Mouse (Mus musculus) urinary bladder, postnatal 10 days (tissue): ENCODE measurements around the gene Ifitm1.
"Not testable (repeated sequence)": the region's sequence is repeated elsewhere in the genome, so short reads cannot be mapped to it uniquely, and the experiment has no call there.

Experiments used
- DNase-seq: peaks from one replicate; pipeline ENCODE4 v3.0.0; 2022; ENCODE audit warnings: low spot score

The Ifitm1 gene

GRCm38 (mm10) chr7:140951051-140951450, 16.0 kb upstream of the Ifitm1 start:
- no peak for DNase-seq

- DNase-seq: no peak
Measured at GRCm38 (mm10) chr7:140951765-140952164, 15.3 kb upstream of the Ifitm1 start.

- no peak for DNase-seq
Measured at GRCm38 (mm10) chr7:140952441-140952840, 14.6 kb upstream of the Ifitm1 start.

- no peak for DNase-seq
Measured at GRCm38 (mm10) chr7:140953133-140953532, 13.9 kb upstream of the Ifitm1 start.

- DNase-seq: no peak
Measured at GRCm38 (mm10) chr7:140953800-140954732, 13.0 kb upstream of the Ifitm1 start.

GRCm38 (mm10) chr7:140954733-140955071, 12.3 kb upstream of the Ifitm1 start:
- no peak for DNase-seq

GRCm38 (mm10) chr7:140955342-140955741, 11.7 kb upstream of the Ifitm1 start:
- no peak for DNase-seq

GRCm38 (mm10) chr7:140955758-140956555, 11.1 kb upstream of the Ifitm1 start, which contains the start of the genes Gm45717 and Ifitm2:
Gene Gm45717 (minus strand): TSS chr7:140955937.
Gene Ifitm2 (minus strand): TSS chr7:140955987.
- DNase-seq: no peak

GRCm38 (mm10) chr7:140956556-140956869, 10.5 kb upstream of the Ifitm1 start:
- DNase-seq: no peak

GRCm38 (mm10) chr7:140959181-140959901, 7.7 kb upstream of the Ifitm1 start:
- no peak for DNase-seq

- DNase-seq: no peak
Measured at GRCm38 (mm10) chr7:140960026-140960425, 7.0 kb upstream of the Ifitm1 start.

- DNase-seq: no peak
Measured at GRCm38 (mm10) chr7:140961416-140961815, 5.6 kb upstream of the Ifitm1 start.

GRCm38 (mm10) chr7:140962733-140963132, 4.3 kb upstream of the Ifitm1 start:
- DNase-seq: no peak

- DNase-seq: no peak
Measured at GRCm38 (mm10) chr7:140967862-140968591, 1.0 kb downstream of the Ifitm1 start.

GRCm38 (mm10) chr7:140968710-140969109, 1.7 kb downstream of the Ifitm1 start:
- DNase-seq: not testable (repeated sequence)

GRCm38 (mm10) chr7:140970931-140971330, 3.9 kb downstream of the Ifitm1 start:
- DNase-seq: no peak

- no peak for DNase-seq
Measured at GRCm38 (mm10) chr7:140971479-140972171, 4.6 kb downstream of the Ifitm1 start.

GRCm38 (mm10) chr7:140973396-140974165, 6.6 kb downstream of the Ifitm1 start:
- DNase-seq: no peak

GRCm38 (mm10) chr7:140974940-140975339, 7.9 kb downstream of the Ifitm1 start:
- DNase-seq: no peak

- DNase-seq: no peak
Measured at GRCm38 (mm10) chr7:140975465-140975864, 8.4 kb downstream of the Ifitm1 start.
